Comparison of ENCODE assay signal across 26 mouse cellular contexts in the genomic region with DNA sequence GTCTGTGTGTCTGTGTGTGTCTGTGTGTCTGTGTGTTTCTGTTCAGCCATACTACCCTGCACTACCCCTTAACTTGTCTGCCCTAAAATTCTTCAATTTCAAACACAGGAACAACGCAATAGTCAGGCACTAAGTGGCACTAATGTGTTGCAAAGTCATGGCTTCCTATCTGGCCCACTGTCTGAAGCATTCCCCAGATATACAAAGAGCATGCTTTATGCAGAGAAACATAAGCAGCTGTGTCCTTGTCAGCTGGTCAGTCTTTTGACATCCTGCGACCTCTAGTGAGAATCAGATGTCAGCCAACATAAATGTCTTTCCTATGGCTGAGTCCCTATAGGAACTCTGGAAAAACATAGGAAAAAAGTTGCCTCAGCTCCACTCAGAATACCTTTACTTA. TPM values are rescaled to one million over a fixed set of nuclear protein-coding genes. Genes with fewer than 3 reads are reported as not detected.
A peak's percentile ranks its signal among the peaks of the same experiment; 100 is the strongest.
DNase-seq lines count a peak whose midpoint lies in the region; ATAC-seq and TF ChIP-seq lines count a peak whose summit lies in the region.
"Had no signal": no experiment of that assay in that cellular context is flagged by ENCODE, and none has a peak within 500 bp of the region (broad histone marks: within the 10 kb centered on the region; RNA-seq: fewer than 3 reads in every experiment).

No protein-coding gene starts in this region.

- WGBS in hindbrain, embryonic 11.5 days: 75% methylated on average over 2 of the region's 2 CpGs
- 53% methylated on average over 2 of the region's 2 CpGs for WGBS in hindbrain, embryonic 12.5 days
- 41% methylated on average over 2 of the region's 2 CpGs for WGBS in lung, embryonic 14.5 days
- WGBS in embryonic facial prominence, embryonic 14.5 days: 23% methylated on average over 2 of the region's 2 CpGs

- no peaks in the 10 kb centered on the region for H3K36me3 ChIP-seq in hindbrain, embryonic 11.5 days (ENCODE audit: control insufficient read depth, insufficient read depth, low read length)
- no peaks in the 10 kb centered on the region for H3K36me3 ChIP-seq in hindbrain, embryonic 12.5 days
- H3K36me3 ChIP-seq in lung, embryonic 14.5 days (ENCODE audit: insufficient read depth): no peaks in the 10 kb centered on the region
- H3K36me3 ChIP-seq in embryonic facial prominence, embryonic 14.5 days (ENCODE audit: control insufficient read depth, insufficient read depth, low read length): no peaks in the 10 kb centered on the region
- H3K36me3 ChIP-seq: forebrain, embryonic 12.5 days; heart, embryonic 13.5 days; limb, embryonic 12.5 days; neural tube, embryonic 13.5 days had no signal

- no peaks in the 10 kb centered on the region for H3K27me3 ChIP-seq in hindbrain, embryonic 11.5 days (ENCODE audit: control insufficient read depth, insufficient read depth, low read length)
- H3K27me3 ChIP-seq in hindbrain, embryonic 12.5 days: no peaks in the 10 kb centered on the region
- H3K27me3 ChIP-seq in lung, embryonic 14.5 days (ENCODE audit: insufficient read depth, low read length): no peaks in the 10 kb centered on the region
- H3K27me3 ChIP-seq in embryonic facial prominence, embryonic 14.5 days (replicated peaks; ENCODE audit: control insufficient read depth, insufficient read depth, low read length): no peaks in the 10 kb centered on the region
- H3K27me3 ChIP-seq: forebrain, embryonic 12.5 days; heart, embryonic 13.5 days; limb, embryonic 12.5 days; neural tube, embryonic 13.5 days had no signal

- peak; percentile 53; the same call in 1 of the 2 replicates for ATAC-seq in hindbrain, embryonic 11.5 days (ENCODE audit: low FRiP score)
- ATAC-seq in hindbrain, embryonic 12.5 days (ENCODE audit: low FRiP score): no peak
- ATAC-seq in lung, embryonic 14.5 days (ENCODE audit: insufficient read depth): peak; percentile 71; the same call in 1 of the 2 replicates
- peak; percentile 76; the same call in 1 of the 2 replicates for ATAC-seq in embryonic facial prominence, embryonic 14.5 days (ENCODE audit: low read depth)
- ATAC-seq: intestine, embryonic 16.5 days had no signal

- H3K9me3 ChIP-seq in hindbrain, embryonic 11.5 days (ENCODE audit: control insufficient read depth, low read length): no peaks in the 10 kb centered on the region
- no peaks in the 10 kb centered on the region for H3K9me3 ChIP-seq in hindbrain, embryonic 12.5 days (replicated peaks)
- no peaks in the 10 kb centered on the region for H3K9me3 ChIP-seq in lung, embryonic 14.5 days (ENCODE audit: low read depth, low read length)
- no peaks in the 10 kb centered on the region for H3K9me3 ChIP-seq in embryonic facial prominence, embryonic 14.5 days (ENCODE audit: control insufficient read depth, low read length)
- H3K9me3 ChIP-seq: forebrain, embryonic 12.5 days; heart, embryonic 13.5 days; limb, embryonic 12.5 days; neural tube, embryonic 13.5 days had no signal

- no peak for DNase-seq in hindbrain, embryonic 11.5 days (ENCODE audit: low spot score)
- DNase-seq in lung, embryonic 14.5 days: peak; percentile 60
- no peak for DNase-seq in lung, postnatal 10 days
- DNase-seq in embryo, embryonic 10.5 days (ENCODE audit: low spot score): peak; percentile 52
- DNase-seq in embryonic facial prominence, embryonic 14.5 days (ENCODE audit: low spot score): peak; percentile 66
- DNase-seq in adrenal gland, adult 8-10 months: no peak
- DNase-seq in cerebellum, adult 8-10 months: no peak
- DNase-seq: B cell, adult 2 months; cerebellum, adult 2 months; gastrocnemius, postnatal 14 days; heart, adult 18-20 months; heart, postnatal 4 days; kidney, postnatal 25 days; right cerebral cortex, postnatal 14 days; spleen, adult 18-20 months; thymus, adult 18-20 months; thymus, postnatal 4 days had no signal

- no peak overlapping the region for H3K4me2 ChIP-seq in hindbrain, embryonic 11.5 days (replicated peaks; ENCODE audit: low read depth, low read length)
- H3K4me2 ChIP-seq in hindbrain, embryonic 12.5 days (replicated peaks): no peak overlapping the region
- no peak overlapping the region for H3K4me2 ChIP-seq in lung, embryonic 14.5 days
- no peak overlapping the region for H3K4me2 ChIP-seq in embryonic facial prominence, embryonic 14.5 days (ENCODE audit: low read depth, low read length)
- H3K4me2 ChIP-seq: forebrain, embryonic 12.5 days; heart, embryonic 13.5 days; limb, embryonic 12.5 days; neural tube, embryonic 13.5 days had no signal

- H3K4me3 ChIP-seq in hindbrain, embryonic 11.5 days (ENCODE audit: low read depth, low read length): no peak overlapping the region
- H3K4me3 ChIP-seq in hindbrain, embryonic 12.5 days: no peak overlapping the region
- no peak overlapping the region for H3K4me3 ChIP-seq in lung, embryonic 14.5 days (ENCODE audit: low read depth, low read length)
- no peak overlapping the region for H3K4me3 ChIP-seq in embryonic facial prominence, embryonic 14.5 days (ENCODE audit: low read depth, low read length)
- H3K4me3 ChIP-seq: forebrain, embryonic 12.5 days; heart, embryonic 13.5 days; limb, embryonic 12.5 days; neural tube, embryonic 13.5 days had no signal

- no peaks in the 10 kb centered on the region for H3K4me1 ChIP-seq in hindbrain, embryonic 11.5 days (replicated peaks; ENCODE audit: control insufficient read depth, insufficient read depth, low read length)
- no peaks in the 10 kb centered on the region for H3K4me1 ChIP-seq in hindbrain, embryonic 12.5 days
- H3K4me1 ChIP-seq in lung, embryonic 14.5 days (ENCODE audit: insufficient read depth): no peaks in the 10 kb centered on the region
- no peaks in the 10 kb centered on the region for H3K4me1 ChIP-seq in embryonic facial prominence, embryonic 14.5 days (ENCODE audit: control insufficient read depth, insufficient read depth, low read length)
- H3K4me1 ChIP-seq: forebrain, embryonic 12.5 days; heart, embryonic 13.5 days had no signal

- H3K27ac ChIP-seq in hindbrain, embryonic 11.5 days (ENCODE audit: low read depth, low read length): no peak overlapping the region
- no peak overlapping the region for H3K27ac ChIP-seq in hindbrain, embryonic 12.5 days
- no peak overlapping the region for H3K27ac ChIP-seq in lung, embryonic 14.5 days (ENCODE audit: low read depth)
- no peak overlapping the region for H3K27ac ChIP-seq in embryonic facial prominence, embryonic 14.5 days (replicated peaks; ENCODE audit: low read depth, low read length)
- H3K27ac ChIP-seq: forebrain, embryonic 12.5 days; heart, embryonic 13.5 days; limb, embryonic 12.5 days; liver, embryonic 14.5 days; neural tube, embryonic 13.5 days had no signal

- TF ChIP-seq CTCF in lung, embryonic 14.5 days (IDR thresholded peaks at IDR 0.05; ENCODE audit: low read depth): peak; percentile 19; the same call in 1 of the 2 replicates

- no peak overlapping the region for H3K9ac ChIP-seq in hindbrain, embryonic 11.5 days (ENCODE audit: low read depth, low read length)
- H3K9ac ChIP-seq in hindbrain, embryonic 12.5 days: no peak overlapping the region
- H3K9ac ChIP-seq in lung, embryonic 14.5 days: no peak overlapping the region
- H3K9ac ChIP-seq in embryonic facial prominence, embryonic 14.5 days (ENCODE audit: low read depth, low read length): no peak overlapping the region
- H3K9ac ChIP-seq: forebrain, embryonic 12.5 days; heart, embryonic 13.5 days; limb, embryonic 12.5 days; liver, embryonic 14.5 days; neural tube, embryonic 13.5 days had no signal

RNA-seq across cellular contexts. Expression of a gene that starts 11.6 kb away (rescaled TPM):
- 1.3 and 1.6 TPM in 2 replicates for polyA plus RNA-seq in hindbrain, embryonic 11.5 days (2014; fragmentation: Nextera tagmentation; extraction: Ambion mirVana)
- polyA plus RNA-seq in hindbrain, embryonic 12.5 days (2016; fragmentation: Nextera tagmentation; extraction: Ambion mirVana): 2.3 and 3.0 TPM in 2 replicates
- 1.2 and 1.4 TPM in 2 replicates for polyA plus RNA-seq in lung, embryonic 14.5 days (2014; fragmentation: Nextera tagmentation; extraction: Ambion mirVana)
- 2.1 and 3.0 TPM in 2 replicates for polyA plus RNA-seq in embryonic facial prominence, embryonic 14.5 days (2014; fragmentation: Nextera tagmentation; extraction: Ambion mirVana)
- total RNA-seq in adrenal gland, adult 8-10 months (2022): 1 to 10 TPM; 2.9 to 4.9 (median 4.4) TPM
- total RNA-seq: common myeloid progenitor, adult 5-6 weeks; megakaryocyte-erythroid progenitor cell, adult 5-6 weeks had no signal

Comparison
In these comparisons a context has a peak if more than half of its experiments do, and no peak if none do; other contexts are left out.
1. DNase-seq: peak in lung, embryonic 14.5 days (single experiment), embryo, embryonic 10.5 days (single experiment) and embryonic facial prominence, embryonic 14.5 days (single experiment); none in hindbrain, embryonic 11.5 days (single experiment), lung, postnatal 10 days (single experiment), adrenal gland, adult 8-10 months (single experiment) and cerebellum, adult 8-10 months (single experiment).